ENCODE assay signal across 11 mouse cellular contexts in the genomic region with DNA sequence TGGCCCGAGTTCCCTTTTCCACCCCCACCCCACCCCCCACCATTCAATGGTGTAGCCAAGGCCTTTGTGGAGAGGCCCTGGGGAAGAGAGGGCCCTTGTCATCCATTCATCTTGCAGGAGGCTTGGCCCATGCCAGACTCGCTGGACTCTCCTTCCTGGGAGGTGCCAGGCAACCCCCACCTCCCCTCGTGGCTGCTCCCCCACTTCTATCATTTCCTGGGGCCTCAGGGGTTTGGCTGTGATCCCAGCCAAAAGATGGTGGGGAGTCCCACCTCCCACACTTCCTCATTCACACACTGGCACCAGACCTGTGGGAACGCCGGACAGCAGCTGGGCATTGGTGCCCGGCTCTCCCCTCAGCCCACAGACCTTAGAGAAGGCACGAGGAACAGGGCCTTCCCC. TPM values are rescaled to one million over a fixed set of nuclear protein-coding genes. Genes with fewer than 3 reads are reported as not detected.
DNase-seq lines count a peak whose midpoint lies in the region; ATAC-seq lines count a peak whose summit lies in the region.
"Had no signal": no experiment of that assay in that cellular context is flagged by ENCODE, and none has a peak within 500 bp of the region (broad histone marks: within the 10 kb centered on the region; RNA-seq: fewer than 3 reads in every experiment).

No protein-coding gene starts in this region.

- ATAC-seq in neural tube, embryonic 11.5 days (ENCODE audit: insufficient read depth, low FRiP score, low TSS enrichment) = peak; percentile 2; the same call in 1 of the 2 replicates
- ATAC-seq in granulocyte monocyte progenitor cell, adult 5-6 weeks (replicated peaks; ENCODE audit: poor library complexity, severe bottlenecking) = peak; percentile 80
- no peak for ATAC-seq in liver, embryonic 11.5 days (replicated peaks; ENCODE audit: low FRiP score)

- 0 out of 2 replicates have a peak, but pooled peaks cover 4% of the 10 kb centered on the region for H3K36me3 ChIP-seq in neural tube, embryonic 11.5 days (ENCODE audit: control insufficient read depth, insufficient read depth, low read length)
- no peaks in the 10 kb centered on the region for H3K36me3 ChIP-seq in liver, embryonic 11.5 days (ENCODE audit: control insufficient read depth, insufficient read depth, low read length)
- H3K36me3 ChIP-seq: embryonic facial prominence, embryonic 12.5 days; heart, embryonic 15.5 days had no signal

- H3K4me3 ChIP-seq in neural tube, embryonic 11.5 days (ENCODE audit: low read depth, low read length) = no peak overlapping the region
- no peak overlapping the region for H3K4me3 ChIP-seq in liver, embryonic 11.5 days (ENCODE audit: low read depth, low read length)
- H3K4me3 ChIP-seq: embryonic facial prominence, embryonic 12.5 days; heart, embryonic 15.5 days had no signal

- 55% methylated on average over 7 of the region's 7 CpGs for WGBS in neural tube, embryonic 11.5 days
- WGBS in liver, embryonic 11.5 days = 57% methylated on average over 7 of the region's 7 CpGs

- DNase-seq in neural tube, embryonic 11.5 days (ENCODE audit: low spot score) = no peak
- DNase-seq in neural tube, embryonic 10.5 days (ENCODE audit: extremely low spot score, low spot score) = no peak
- DNase-seq in left cerebral cortex, adult 9 months (ENCODE audit: low spot score in 2 of 2) = peak; percentile 46 to 76
- DNase-seq in right cerebral cortex, postnatal 25 days = peak; percentile 70
- DNase-seq in kidney, adult 9 months = no peak
- no peak for DNase-seq in urinary bladder, adult 18-20 months (ENCODE audit: low spot score in 2 of 2)
- no peak for DNase-seq in liver, embryonic 11.5 days (ENCODE audit: low spot score)

- no peak overlapping the region for H3K4me2 ChIP-seq in neural tube, embryonic 11.5 days (ENCODE audit: low read depth)
- H3K4me2 ChIP-seq in liver, embryonic 11.5 days = no peak overlapping the region
- H3K4me2 ChIP-seq: embryonic facial prominence, embryonic 12.5 days; heart, embryonic 15.5 days had no signal

- no peaks in the 10 kb centered on the region for H3K9me3 ChIP-seq in neural tube, embryonic 11.5 days (ENCODE audit: control insufficient read depth, low read length)
- no peaks in the 10 kb centered on the region for H3K9me3 ChIP-seq in liver, embryonic 11.5 days (ENCODE audit: control insufficient read depth, low read length)
- H3K9me3 ChIP-seq: embryonic facial prominence, embryonic 12.5 days; heart, embryonic 15.5 days had no signal

- H3K27ac ChIP-seq in neural tube, embryonic 11.5 days (ENCODE audit: low read depth, low read length) = peak overlapping the region; percentile 90
- no peak overlapping the region for H3K27ac ChIP-seq in liver, embryonic 11.5 days (ENCODE audit: low read depth, low read length)
- H3K27ac ChIP-seq: embryonic facial prominence, embryonic 12.5 days; heart, embryonic 15.5 days had no signal

- H3K4me1 ChIP-seq in neural tube, embryonic 11.5 days (ENCODE audit: control insufficient read depth, insufficient read depth, low read length) = peaks cover 69% of the 10 kb centered on the region
- H3K4me1 ChIP-seq in liver, embryonic 11.5 days (replicated peaks; ENCODE audit: control insufficient read depth, insufficient read depth, low read length) = no peaks in the 10 kb centered on the region
- H3K4me1 ChIP-seq: embryonic facial prominence, embryonic 12.5 days had no signal

- H3K27me3 ChIP-seq in neural tube, embryonic 11.5 days (ENCODE audit: control insufficient read depth, insufficient read depth, low read length) = no peaks in the 10 kb centered on the region; the same call in 1 of the 2 replicates
- peaks cover 66% of the 10 kb centered on the region for H3K27me3 ChIP-seq in liver, embryonic 11.5 days (replicated peaks; ENCODE audit: control insufficient read depth, insufficient read depth, low read length)

- no peak overlapping the region for H3K9ac ChIP-seq in neural tube, embryonic 11.5 days (ENCODE audit: low read length)
- H3K9ac ChIP-seq in liver, embryonic 11.5 days (ENCODE audit: low read depth, low read length) = no peak overlapping the region
- H3K9ac ChIP-seq: embryonic facial prominence, embryonic 12.5 days; heart, embryonic 15.5 days had no signal

RNA-seq across cellular contexts. Expression of a gene that starts 22.2 kb away (rescaled TPM):
- polyA plus RNA-seq in neural tube, embryonic 11.5 days (2014; fragmentation: Nextera tagmentation; extraction: Ambion mirVana) = 0.27 and 1.2 TPM in 2 replicates
- not detected in 2 replicates for total RNA-seq in granulocyte monocyte progenitor cell, adult 5-6 weeks (2014; fragmentation: Nextera tagmentation)
- total RNA-seq in granulocyte monocyte progenitor cell, adult 5-6 weeks (2017) = not detected in 2 replicates
- polyA plus RNA-seq in liver, embryonic 11.5 days (2014; fragmentation: Nextera tagmentation; extraction: Ambion mirVana) = 16.3 and 19.5 TPM in 2 replicates
- total RNA-seq: megakaryocyte-erythroid progenitor cell, adult 5-6 weeks had no signal

RNA-seq across cellular contexts. Expression of a gene that starts 54.7 kb away (rescaled TPM):
- not detected in 2 replicates for polyA plus RNA-seq in neural tube, embryonic 11.5 days (2014; fragmentation: Nextera tagmentation; extraction: Ambion mirVana)
- total RNA-seq in granulocyte monocyte progenitor cell, adult 5-6 weeks (2014; fragmentation: Nextera tagmentation) = not detected in 2 replicates
- total RNA-seq in granulocyte monocyte progenitor cell, adult 5-6 weeks (2017) = not detected in 2 replicates
- 0.31 and 1.4 TPM in 2 replicates for polyA plus RNA-seq in liver, embryonic 11.5 days (2014; fragmentation: Nextera tagmentation; extraction: Ambion mirVana)
- total RNA-seq: megakaryocyte-erythroid progenitor cell, adult 5-6 weeks had no signal
- polyA plus RNA-seq: embryonic facial prominence, embryonic 12.5 days; heart, embryonic 15.5 days had no signal

Comparison
In these comparisons a context has a peak if more than half of its experiments do, and no peak if none do; other contexts are left out.
1. DNase-seq: peak in left cerebral cortex, adult 9 months (2 of 2) and right cerebral cortex, postnatal 25 days (single experiment); none in neural tube, embryonic 11.5 days (single experiment), neural tube, embryonic 10.5 days (single experiment), kidney, adult 9 months (single experiment), urinary bladder, adult 18-20 months (0 of 2) and liver, embryonic 11.5 days (single experiment).